Mouse (Mus musculus): ENCODE data around the gene Gm42957.

- TF ChIP-seq CTCF (IDR thresholded peaks at IDR 0.05; ENCODE audit: extremely low read depth, insufficient read length, insufficient replicate concordance, low read depth, low read length) (no peak), POLR2A (IDR thresholded peaks at IDR 0.05; ENCODE audit: low read depth, low read length) (no peak)
Measured at GRCm38 (mm10) chr3:96675171-96675570, 39.9 kb downstream of the Gm42957 start.
